Mouse (Mus musculus) C2C12 (cell line): ENCODE data around the gene Bmper.

Experiments used
- CTCF ChIP-seq: IDR thresholded peaks from one replicate; pipeline ENCODE4 v1.5.1; 2011; ENCODE audit not compliant: control insufficient read depth, insufficient read depth, insufficient read length
- MAX ChIP-seq: IDR thresholded peaks from one replicate; pipeline ENCODE4 v1.6.1; 2011; ENCODE audit warnings: mild to moderate bottlenecking, control low read depth

GRCm38 (mm10) chr9:23295569-23295968 lies 72.7 kb downstream of the Bmper start:
- TF ChIP-seq MAX: no peak
- TF ChIP-seq CTCF: no peak
